Mouse (Mus musculus): ENCODE results near the gene Tbc1d4.
"Not testable (repeated sequence)": the region's sequence is repeated elsewhere in the genome, so short reads cannot be mapped to it uniquely, and the experiment has no call there.

Gene Tbc1d4

GRCm38 (mm10) chr14:101595301-101596080 is 13.5 kb downstream of the Tbc1d4 start:
- no peak for DNase-seq (ENCODE audit: low read depth)

GRCm38 (mm10) chr14:101594001-101594400 is 15.0 kb downstream of the Tbc1d4 start:
- no peak for DNase-seq (ENCODE audit: low read depth)

- no peak for DNase-seq (ENCODE audit: low read depth)
Measured at GRCm38 (mm10) chr14:101593340-101593739, 15.7 kb downstream of the Tbc1d4 start.

- DNase-seq (ENCODE audit: low read depth): no peak
Measured at GRCm38 (mm10) chr14:101591101-101591500, 17.9 kb downstream of the Tbc1d4 start.

GRCm38 (mm10) chr14:101588209-101588991 is 20.6 kb downstream of the Tbc1d4 start:
- DNase-seq (ENCODE audit: low read depth): not testable (repeated sequence)

GRCm38 (mm10) chr14:101587366-101588040 is 21.5 kb downstream of the Tbc1d4 start:
- DNase-seq (ENCODE audit: low read depth): not testable (repeated sequence)

GRCm38 (mm10) chr14:101586096-101586495 is 22.9 kb downstream of the Tbc1d4 start:
- DNase-seq (ENCODE audit: low read depth): no peak

GRCm38 (mm10) chr14:101575651-101576050 is 33.3 kb downstream of the Tbc1d4 start:
- DNase-seq (ENCODE audit: low read depth): no peak

- no peak for DNase-seq (ENCODE audit: low read depth)
Measured at GRCm38 (mm10) chr14:101574536-101574935, 34.5 kb downstream of the Tbc1d4 start.

GRCm38 (mm10) chr14:101573107-101573614 is 35.8 kb downstream of the Tbc1d4 start:
- DNase-seq (ENCODE audit: low read depth): no peak

GRCm38 (mm10) chr14:101568828-101569227 is 40.2 kb downstream of the Tbc1d4 start:
- DNase-seq (ENCODE audit: low read depth): no peak

- no peak for DNase-seq (ENCODE audit: low read depth)
Measured at GRCm38 (mm10) chr14:101566717-101567116, 42.3 kb downstream of the Tbc1d4 start.

GRCm38 (mm10) chr14:101565661-101566060 is 43.3 kb downstream of the Tbc1d4 start:
- DNase-seq (ENCODE audit: low read depth): no peak

GRCm38 (mm10) chr14:101561251-101561701 is 47.7 kb downstream of the Tbc1d4 start:
- DNase-seq (ENCODE audit: low read depth): no peak

- DNase-seq (ENCODE audit: low read depth): no peak
Measured at GRCm38 (mm10) chr14:101559446-101559845, 49.5 kb downstream of the Tbc1d4 start.

GRCm38 (mm10) chr14:101548885-101549573 is 60.0 kb downstream of the Tbc1d4 start:
- DNase-seq (ENCODE audit: low read depth): no peak

GRCm38 (mm10) chr14:101541863-101542262 is 67.1 kb downstream of the Tbc1d4 start:
- no peak for DNase-seq (ENCODE audit: low read depth)

GRCm38 (mm10) chr14:101541141-101541540 is 67.8 kb downstream of the Tbc1d4 start:
- DNase-seq (ENCODE audit: low read depth): no peak

GRCm38 (mm10) chr14:101540466-101540865 is 68.5 kb downstream of the Tbc1d4 start:
- DNase-seq (ENCODE audit: low read depth): no peak

- DNase-seq (ENCODE audit: low read depth): no peak
Measured at GRCm38 (mm10) chr14:101537906-101538305, 71.1 kb downstream of the Tbc1d4 start.

- DNase-seq (ENCODE audit: low read depth): no peak
Measured at GRCm38 (mm10) chr14:101537413-101537812, 71.6 kb downstream of the Tbc1d4 start.
